Mouse (Mus musculus) c-Kit-positive CD71-positive TER-119-positive erythroid progenitor cells, embryonic 14.5 days (primary cell): Measurements from ENCODE around the gene Cramp1l.
"Not testable (repeated sequence)": the region's sequence is repeated elsewhere in the genome, so short reads cannot be mapped to it uniquely, and the experiment has no call there.

Source experiments
- DNase-seq: peaks from one replicate; pipeline ENCODE4 v3.0.0-alpha.2; 2013; ENCODE audit warnings: low spot score

Cramp1l gene

GRCm38 (mm10) chr17:24959371-24959770 is 56.2 kb downstream of the Cramp1l start:
- DNase-seq, result no peak

- no peak for DNase-seq
Measured at GRCm38 (mm10) chr17:24953291-24953690, 62.3 kb downstream of the Cramp1l start.

- DNase-seq, result peak; percentile 60
Measured at GRCm38 (mm10) chr17:24950671-24951070, 64.9 kb downstream of the Cramp1l start.

GRCm38 (mm10) chr17:24948204-24948603 is 67.4 kb downstream of the Cramp1l start:
- DNase-seq, result no peak

- DNase-seq, result not testable (repeated sequence)
Measured at GRCm38 (mm10) chr17:24943589-24943988, 72.0 kb downstream of the Cramp1l start.

- no peak for DNase-seq
Measured at GRCm38 (mm10) chr17:24943036-24943435, 72.6 kb downstream of the Cramp1l start.

- not testable (repeated sequence) for DNase-seq
Measured at GRCm38 (mm10) chr17:24942453-24942852, 73.1 kb downstream of the Cramp1l start.

- DNase-seq, result no peak
Measured at GRCm38 (mm10) chr17:24937266-24937665, 78.3 kb downstream of the Cramp1l start.

- peak; percentile 93 for DNase-seq
Measured at GRCm38 (mm10) chr17:24936259-24937237, 79.0 kb downstream of the Cramp1l start, which contains the start of gene Mapk8ip3. Gene Mapk8ip3 (minus strand): TSS chr17:24936977.

GRCm38 (mm10) chr17:24935666-24936065 is 79.9 kb downstream of the Cramp1l start:
- no peak for DNase-seq

GRCm38 (mm10) chr17:24934926-24935325 is 80.7 kb downstream of the Cramp1l start:
- no peak for DNase-seq

GRCm38 (mm10) chr17:24933163-24933562 is 82.4 kb downstream of the Cramp1l start:
- DNase-seq, result no peak

- DNase-seq, result no peak
Measured at GRCm38 (mm10) chr17:24932431-24932830, 83.2 kb downstream of the Cramp1l start.

GRCm38 (mm10) chr17:24929506-24929905 is 86.1 kb downstream of the Cramp1l start:
- DNase-seq, result no peak

- no peak for DNase-seq
Measured at GRCm38 (mm10) chr17:24923246-24923645, 92.3 kb downstream of the Cramp1l start.

GRCm38 (mm10) chr17:24913984-24914383 is 101.6 kb downstream of the Cramp1l start:
- DNase-seq, result no peak
